Comparison of ENCODE assay signal across 24 mouse cellular contexts in the genomic region with DNA sequence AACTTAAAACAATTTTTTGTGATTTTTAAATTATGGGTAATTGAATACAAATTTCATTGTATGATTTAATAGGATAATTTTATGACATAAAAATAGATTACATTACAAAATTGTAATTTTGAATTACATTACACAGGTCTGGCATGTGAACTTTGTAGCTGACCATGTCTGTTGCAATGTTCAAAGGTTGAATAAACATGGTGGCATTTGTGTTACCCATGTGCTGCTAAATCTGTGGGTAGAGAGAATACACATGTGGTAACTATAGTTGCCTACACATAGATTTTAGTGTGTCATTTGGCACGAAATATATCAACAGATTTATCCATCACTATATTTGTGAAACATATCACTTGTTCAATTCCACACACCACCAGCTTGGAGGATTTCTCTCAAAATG. TPM values are rescaled to one million over a fixed set of nuclear protein-coding genes. Genes with fewer than 3 reads are reported as not detected.
"Had no signal": no experiment of that assay in that cellular context is flagged by ENCODE, and none has a peak within 500 bp of the region (broad histone marks: within the 10 kb centered on the region; RNA-seq: fewer than 3 reads in every experiment).

No protein-coding gene starts in this region.

- H3K4me1 ChIP-seq: neural tube, embryonic 13.5 days; neural tube, embryonic 15.5 days; stomach, embryonic 15.5 days had no signal

- H3K36me3 ChIP-seq: neural tube, embryonic 13.5 days; neural tube, embryonic 15.5 days; stomach, embryonic 15.5 days had no signal

- H3K4me2 ChIP-seq: neural tube, embryonic 13.5 days; neural tube, embryonic 15.5 days; stomach, embryonic 15.5 days had no signal

- H3K27me3 ChIP-seq: neural tube, embryonic 13.5 days; neural tube, embryonic 15.5 days; stomach, embryonic 15.5 days had no signal

- DNase-seq: retina, postnatal 1 day; right cerebral cortex, adult 18-20 months; right cerebral cortex, postnatal 14 days; right cerebral cortex, postnatal 25 days; right cerebral cortex, postnatal 4 days; spleen, adult 18-20 months; thymus, adult 18-20 months; thymus, adult 2 months; thymus, postnatal 14 days; thymus, postnatal 25 days; thymus, postnatal 36 days; thymus, postnatal 4 days had no signal

- H3K27ac ChIP-seq: neural tube, embryonic 13.5 days; neural tube, embryonic 15.5 days; stomach, embryonic 15.5 days; stomach, postnatal 0 days had no signal

- H3K4me3 ChIP-seq: neural tube, embryonic 13.5 days; neural tube, embryonic 15.5 days; stomach, embryonic 15.5 days had no signal

- H3K9ac ChIP-seq: neural tube, embryonic 13.5 days; neural tube, embryonic 15.5 days; stomach, embryonic 15.5 days had no signal

- H3K9me3 ChIP-seq: neural tube, embryonic 13.5 days; neural tube, embryonic 15.5 days; stomach, embryonic 15.5 days had no signal

RNA-seq across cellular contexts. Expression of gene Zfp352, which starts 44.6 kb away (rescaled TPM):
- total RNA-seq: neutrophil, adult 5-6 weeks had no signal
- polyA plus RNA-seq: neural tube, embryonic 13.5 days; neural tube, embryonic 14.5 days; neural tube, embryonic 15.5 days; small intestine, adult 2 months; spleen, adult 2 months; stomach, embryonic 14.5 days; stomach, embryonic 15.5 days; stomach, embryonic 16.5 days; stomach, postnatal 0 days; thymus, adult 2 months; thymus, postnatal 0 days; urinary bladder, adult 2 months had no signal
